Mouse (Mus musculus) mesoderm, embryonic 11.5 days (tissue): Measurements from ENCODE around the gene Flnb.

Source experiments
- DNase-seq: peaks from one replicate; pipeline ENCODE4 v3.0.0-alpha.2; 2012; ENCODE audit warnings: low read depth, low spot score

The Flnb gene

DNA sequence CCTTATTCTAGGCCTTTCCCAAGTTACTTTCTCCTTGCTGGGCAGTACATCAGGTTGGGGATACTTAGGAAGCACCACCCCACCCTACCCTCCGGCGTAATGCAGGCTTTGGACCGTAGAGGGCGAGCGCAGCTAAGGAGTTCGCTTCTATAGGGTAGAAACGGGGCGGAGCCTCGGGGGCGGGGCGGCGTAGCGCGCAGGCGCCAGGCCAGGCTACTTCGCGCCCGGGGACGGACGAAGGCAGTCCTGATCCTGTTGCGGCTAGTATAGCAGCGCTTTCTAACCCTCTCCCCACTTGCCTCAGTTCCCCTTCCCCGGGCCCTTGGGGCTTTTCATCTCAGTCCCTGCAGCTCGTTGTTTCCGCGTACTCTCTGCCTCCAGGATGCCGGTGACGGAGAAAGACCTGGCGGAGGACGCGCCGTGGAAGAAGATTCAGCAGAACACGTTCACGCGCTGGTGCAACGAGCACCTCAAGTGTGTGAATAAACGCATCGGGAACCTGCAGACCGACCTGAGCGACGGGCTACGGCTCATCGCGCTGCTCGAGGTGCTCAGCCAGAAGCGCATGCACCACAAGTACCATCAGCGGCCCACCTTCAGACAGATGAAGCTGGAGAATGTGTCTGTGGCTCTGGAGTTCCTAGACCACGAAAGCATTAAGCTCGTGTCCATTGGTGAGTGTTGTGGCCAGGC, at the start of gene Flnb:
TSS of gene Flnb (plus strand) at position 188 of the 693 bp plus-strand sequence.
- DNase-seq: peak; percentile 96

DNA sequence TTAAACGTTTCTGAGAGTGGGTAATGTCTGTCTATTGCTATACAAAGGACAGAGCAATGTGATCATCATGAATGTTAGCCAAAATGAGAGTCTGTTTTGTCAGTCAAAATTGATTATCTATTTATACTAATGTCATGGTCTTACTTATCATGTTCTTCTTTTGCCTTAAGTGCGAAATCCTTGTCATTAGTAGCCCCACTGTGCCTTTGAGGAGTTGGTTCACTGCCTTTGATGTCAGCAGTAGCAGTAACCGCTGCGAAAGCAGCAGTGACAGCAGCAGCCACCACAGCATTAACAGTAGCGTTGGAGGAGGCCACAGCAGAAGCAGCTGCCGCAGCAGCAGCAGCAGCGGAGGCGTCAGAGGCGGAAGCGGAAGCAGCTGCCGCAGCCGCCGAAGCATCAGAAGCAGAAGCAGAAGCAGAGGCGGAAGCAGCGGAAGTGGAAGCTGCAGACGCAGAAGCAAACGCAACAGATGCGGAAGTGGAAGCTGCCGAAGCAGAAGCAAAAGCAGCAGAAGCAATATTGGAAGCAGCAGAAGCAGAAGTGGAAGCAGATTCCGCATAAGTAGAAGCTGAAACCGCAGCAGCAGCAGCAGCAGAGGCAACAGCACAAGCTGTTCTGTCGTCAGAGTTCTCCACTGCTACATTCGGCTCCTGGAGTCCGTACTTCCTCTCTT, 43.9 kb upstream of the Flnb start:
- no peak for DNase-seq

DNA sequence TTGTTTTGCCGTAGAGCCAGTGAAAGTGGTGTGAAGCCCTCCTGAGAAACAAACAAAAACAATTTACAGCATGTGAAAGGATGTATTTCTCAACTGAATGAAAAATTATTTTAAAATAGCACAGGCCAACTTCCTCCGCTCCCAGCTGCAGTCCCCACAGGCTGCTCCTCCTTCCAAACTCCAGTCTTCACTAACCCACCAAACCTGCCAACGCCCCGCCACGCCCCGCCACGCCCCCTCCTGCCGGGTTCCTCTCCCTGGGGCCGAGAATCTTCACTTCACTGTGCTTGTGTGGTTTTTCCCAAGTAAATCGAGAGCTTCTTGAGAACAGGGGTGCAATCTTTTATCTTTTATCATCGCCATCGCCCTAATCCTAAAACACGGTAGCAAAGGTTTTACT, 31.7 kb upstream of the Flnb start:
- DNase-seq: no peak

DNA sequence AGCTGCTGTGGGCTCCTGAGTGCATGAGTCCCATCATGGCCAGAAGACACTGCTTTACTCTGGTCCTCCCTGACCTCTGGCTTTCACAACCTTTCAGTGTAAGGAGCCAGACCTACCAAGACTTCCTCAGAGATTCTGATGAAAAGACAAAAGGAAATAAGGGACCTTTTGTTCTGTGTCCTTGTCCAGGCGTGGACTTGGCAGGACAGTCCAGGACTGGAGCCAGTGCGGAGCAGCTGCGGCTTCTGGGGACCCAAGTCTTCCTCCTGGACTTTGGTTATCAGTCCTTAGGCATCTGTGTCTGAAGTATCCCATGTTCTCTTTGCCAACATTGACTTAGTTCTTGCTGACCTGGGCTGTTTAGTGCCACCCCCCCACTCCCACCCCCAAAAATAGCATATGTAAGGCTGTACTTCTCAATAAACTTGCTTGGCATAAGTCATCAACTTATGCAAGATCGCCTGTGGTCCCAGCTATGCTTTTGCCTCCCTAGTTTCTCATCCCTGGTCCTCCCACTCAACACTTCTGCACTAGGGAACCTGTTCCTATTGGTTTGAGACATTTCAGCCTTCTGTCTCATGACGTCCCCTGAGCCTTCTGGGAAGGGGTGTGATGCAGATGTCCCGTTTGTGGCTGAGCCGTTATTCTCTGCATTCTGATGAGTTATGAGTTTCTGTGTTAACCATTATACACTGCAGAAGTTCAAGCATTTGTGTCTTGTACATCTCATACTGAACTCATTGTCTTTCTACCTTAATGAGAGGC, 28.3 kb upstream of the Flnb start:
- no peak for DNase-seq

DNA sequence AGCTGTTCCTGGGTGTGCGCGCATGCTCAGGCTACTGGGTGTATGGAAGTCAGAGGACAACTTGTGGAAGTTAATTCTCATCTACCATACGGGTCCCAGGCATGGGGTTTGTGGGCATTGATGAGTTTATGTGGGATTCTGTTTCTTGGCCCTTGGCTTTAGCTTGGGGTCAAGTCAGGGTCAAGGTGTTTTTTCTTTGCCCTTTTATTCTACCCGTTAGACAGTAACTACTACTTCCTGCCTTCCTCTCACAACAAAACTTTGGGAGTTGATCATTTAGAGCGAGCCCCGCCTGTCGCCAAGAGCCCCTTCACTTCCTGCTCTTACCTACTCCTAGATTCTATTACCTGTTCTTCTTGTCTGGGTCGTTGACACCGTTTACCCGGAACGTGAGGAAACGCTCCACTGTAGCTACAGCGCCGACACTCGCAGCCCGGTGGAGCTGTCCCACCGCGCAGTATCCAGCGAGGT, 26.7 kb upstream of the Flnb start:
- no peak for DNase-seq

DNA sequence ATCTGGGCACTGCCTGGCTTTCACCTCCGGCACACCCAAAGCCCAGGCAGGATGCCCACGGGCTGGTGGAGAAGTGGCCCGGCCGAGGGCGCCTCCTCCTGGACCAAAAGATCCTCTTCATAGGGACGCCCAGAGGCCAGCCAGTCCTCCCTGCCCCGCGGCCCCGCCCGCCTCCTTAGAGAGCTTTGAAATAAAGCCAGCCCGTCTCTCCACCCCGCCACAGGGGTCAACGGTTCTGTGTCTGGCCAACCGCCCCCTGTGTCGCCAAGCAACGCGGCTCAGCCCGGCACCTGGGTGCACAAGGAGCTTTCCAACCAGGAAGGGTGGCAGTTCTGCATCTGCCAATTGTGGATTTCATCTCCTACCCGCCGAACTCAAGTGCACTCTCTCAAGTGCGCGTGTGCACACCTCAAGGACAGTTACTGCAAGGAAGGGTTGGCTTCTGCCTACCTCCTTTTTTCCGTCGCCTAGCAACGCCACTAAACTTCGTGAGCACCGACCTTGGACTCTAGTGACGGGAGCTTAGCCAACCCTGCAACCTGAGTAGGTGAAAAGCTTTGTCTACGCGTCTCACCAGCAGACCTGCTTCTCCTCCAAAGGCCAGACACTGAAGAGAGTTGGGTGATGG, 26.1 kb upstream of the Flnb start, which contains the start of gene Gm26661:
TSS of gene Gm26661 (plus strand) at position 56 of the 628 bp plus-strand sequence.
- DNase-seq: peak; percentile 58

DNA sequence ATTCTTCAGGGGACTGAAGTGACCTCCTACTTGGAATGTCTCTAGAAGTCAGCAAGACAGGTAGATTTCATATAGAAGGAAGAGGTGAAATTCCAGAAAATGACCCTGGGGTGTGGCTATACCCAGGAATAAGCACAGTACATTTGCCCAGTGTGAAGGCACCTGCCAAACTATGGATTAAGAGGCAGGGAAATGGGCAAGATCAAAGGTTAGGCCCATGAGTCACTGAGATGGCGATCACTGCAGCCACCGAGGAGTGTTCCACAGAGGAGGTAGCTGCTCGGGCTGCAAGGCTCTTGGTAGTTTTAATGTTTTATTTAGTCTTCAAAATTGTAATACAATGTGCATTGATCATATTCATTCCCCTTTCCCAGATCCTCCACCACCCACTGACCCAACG, 21.8 kb upstream of the Flnb start:
- no peak for DNase-seq

DNA sequence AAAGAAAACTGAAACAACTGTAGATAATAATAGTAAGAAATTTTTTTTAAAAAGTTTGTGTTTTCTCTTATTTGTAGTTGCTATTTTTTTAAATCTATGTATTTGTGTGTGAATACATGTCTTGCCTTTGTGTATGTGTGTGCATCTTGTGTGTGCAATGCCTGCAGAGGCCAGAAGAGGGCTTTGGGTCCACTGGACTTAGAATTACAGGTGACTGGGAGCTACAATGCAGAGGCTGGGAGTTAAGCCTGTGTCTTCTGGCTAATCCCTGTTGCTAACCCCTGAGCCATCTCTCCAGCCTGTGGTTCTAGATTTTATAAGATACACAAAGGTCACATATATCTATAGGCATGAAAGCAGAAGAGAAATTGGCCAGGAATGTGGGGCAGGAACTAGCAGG, 17.1 kb upstream of the Flnb start:
- DNase-seq: no peak

DNA sequence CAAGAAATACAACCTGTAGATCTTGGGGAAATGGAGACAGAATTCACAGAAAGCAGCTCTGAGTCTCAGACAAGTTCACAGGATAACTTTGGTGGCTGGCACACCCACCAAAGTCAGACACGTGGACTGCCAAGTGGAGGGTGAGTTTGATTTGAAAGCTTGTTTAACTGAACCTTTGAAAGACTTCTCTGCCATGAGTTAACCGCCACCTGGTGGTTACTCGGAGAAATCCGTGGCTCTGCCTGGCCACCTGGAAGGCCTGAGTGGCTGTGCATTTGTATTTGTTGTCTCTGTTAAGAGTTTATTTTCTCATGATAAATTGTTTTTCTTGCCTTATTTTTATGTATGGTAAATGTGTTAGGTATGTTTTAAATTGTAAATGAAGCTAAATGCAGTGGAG, 15.9 kb upstream of the Flnb start:
- no peak for DNase-seq

DNA sequence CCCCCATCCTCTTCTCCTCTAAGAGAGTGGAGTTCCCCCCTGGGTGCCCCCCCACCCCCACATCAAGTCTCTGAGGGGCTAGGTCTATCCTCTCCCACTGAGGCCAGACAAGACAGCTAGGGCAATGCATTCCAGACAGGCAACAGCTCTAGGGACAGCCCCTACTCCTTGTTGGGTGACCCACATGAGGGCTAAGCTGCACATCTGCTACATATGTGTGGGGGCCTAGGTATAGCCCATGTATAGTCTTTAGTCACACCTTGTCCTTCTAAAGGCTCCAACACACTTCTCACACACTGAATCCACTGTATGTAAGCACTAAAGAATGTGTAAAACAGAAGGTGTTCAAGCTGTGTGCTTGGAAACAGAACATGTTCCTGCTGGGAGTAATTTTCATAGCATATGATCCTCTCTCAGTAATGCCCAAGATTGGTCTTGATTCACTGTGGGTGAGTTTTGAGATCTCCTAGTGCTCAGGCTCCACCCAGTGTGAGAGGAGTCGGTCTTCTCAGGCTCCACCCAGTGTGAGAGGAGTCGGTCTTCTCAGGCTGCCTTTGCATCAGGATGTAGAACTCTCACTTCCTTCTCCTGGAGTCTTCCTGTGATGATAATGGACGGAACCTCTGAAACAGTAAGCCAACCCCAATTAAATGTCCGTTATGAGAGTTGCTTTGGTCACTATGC, 13.7 kb upstream of the Flnb start:
- DNase-seq: no peak

DNA sequence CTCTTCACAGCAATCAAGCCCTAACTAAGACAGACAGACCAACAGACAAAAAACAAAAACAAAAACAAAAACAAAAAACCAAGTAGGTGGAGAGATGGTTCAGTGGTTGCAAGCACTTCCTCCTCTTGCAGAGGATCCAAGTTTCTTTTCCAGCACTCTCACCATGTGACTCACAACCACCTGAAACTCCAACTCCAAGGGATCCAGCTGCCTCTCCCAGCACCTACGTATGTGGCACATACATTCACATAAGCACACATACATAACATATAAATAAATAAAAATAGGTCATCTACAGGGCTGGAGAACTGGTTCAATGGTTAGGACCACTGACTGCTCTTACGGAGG, 13.2 kb upstream of the Flnb start:
- DNase-seq: no peak

DNA sequence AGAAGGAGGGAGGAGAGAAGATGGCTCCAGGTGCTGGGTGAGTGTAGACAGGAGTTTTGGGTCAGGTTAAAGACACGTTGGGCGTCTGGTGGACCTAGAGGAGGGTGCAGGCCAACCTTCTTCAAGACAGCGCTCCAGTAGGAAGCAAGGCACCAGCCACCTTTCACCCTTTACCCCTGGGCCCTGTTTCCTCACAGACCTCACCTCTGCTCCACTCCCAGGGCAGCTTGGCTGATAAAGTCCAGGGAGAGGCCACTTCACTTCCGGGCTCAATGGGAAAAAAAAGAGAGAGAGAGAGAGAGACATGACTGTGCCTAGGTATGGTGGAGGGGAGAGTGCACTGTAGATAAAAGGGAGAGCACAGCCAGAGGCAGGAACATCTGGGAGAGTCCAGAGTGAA, 10.0 kb upstream of the Flnb start:
- no peak for DNase-seq

DNA sequence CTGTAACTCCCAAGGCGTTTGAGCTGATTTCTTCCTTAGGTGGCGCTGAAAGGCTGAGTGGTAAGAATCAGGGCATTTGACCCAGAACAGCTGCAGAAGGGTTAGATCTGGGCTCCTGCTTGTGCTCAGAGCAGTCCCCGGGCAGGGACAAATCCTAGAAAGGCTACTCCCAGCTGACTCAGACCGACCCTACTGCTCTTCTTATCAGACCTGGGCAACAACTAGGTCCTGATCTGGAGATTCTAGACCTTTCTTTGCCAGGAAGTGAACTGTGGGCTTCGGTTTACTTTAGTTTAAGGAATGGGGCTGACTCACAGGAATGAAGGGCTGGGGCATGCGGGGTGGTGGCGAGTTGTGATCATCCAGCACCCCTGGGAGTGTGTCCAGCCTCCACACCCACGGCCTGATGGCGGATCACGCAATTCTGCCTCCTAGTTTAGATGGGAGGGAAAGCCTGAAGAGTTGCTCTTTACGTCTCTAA, 9.2 kb upstream of the Flnb start:
- no peak for DNase-seq

DNA sequence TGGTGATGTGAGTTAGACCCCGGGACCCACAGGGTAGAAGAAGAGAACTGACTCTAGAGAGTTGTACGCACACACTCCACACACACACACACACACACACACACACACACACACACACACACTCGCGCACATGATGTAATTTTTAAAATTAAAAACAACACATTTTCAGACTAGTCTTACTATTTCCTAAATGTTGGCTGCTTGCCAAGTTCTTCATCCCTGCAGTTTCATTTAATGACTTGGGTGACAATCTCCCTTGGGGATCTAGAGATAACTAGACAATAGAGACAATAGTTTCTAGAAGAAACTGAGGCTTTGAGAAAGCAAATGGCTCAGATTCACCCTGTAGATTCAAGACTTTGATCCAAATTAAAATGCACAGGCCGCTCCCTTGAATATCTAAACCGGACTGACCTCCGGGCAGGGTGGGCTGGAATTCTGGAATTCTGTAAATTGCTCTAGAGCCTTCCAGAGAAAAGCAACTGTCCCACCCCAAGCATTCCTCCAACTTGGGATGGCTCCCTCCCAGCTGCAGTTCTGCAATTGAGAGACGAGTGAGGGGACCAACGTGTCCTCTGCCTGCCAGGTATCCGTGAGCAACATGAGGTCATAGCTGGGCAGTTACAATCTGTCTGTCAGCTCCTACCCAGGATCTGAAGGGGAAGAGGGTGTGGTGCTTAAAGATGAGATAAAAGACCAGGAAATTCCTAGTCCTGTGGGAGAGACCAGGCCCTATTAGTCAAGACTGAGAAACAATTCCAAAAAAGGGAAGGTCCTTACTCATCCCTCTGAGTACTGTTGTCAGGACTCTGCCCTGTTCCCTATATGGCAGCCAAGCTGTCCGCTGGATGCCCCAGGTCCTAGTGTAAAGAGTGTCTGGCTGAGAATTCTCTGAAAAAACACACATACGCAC, 8.5 kb upstream of the Flnb start:
- no peak for DNase-seq

DNA sequence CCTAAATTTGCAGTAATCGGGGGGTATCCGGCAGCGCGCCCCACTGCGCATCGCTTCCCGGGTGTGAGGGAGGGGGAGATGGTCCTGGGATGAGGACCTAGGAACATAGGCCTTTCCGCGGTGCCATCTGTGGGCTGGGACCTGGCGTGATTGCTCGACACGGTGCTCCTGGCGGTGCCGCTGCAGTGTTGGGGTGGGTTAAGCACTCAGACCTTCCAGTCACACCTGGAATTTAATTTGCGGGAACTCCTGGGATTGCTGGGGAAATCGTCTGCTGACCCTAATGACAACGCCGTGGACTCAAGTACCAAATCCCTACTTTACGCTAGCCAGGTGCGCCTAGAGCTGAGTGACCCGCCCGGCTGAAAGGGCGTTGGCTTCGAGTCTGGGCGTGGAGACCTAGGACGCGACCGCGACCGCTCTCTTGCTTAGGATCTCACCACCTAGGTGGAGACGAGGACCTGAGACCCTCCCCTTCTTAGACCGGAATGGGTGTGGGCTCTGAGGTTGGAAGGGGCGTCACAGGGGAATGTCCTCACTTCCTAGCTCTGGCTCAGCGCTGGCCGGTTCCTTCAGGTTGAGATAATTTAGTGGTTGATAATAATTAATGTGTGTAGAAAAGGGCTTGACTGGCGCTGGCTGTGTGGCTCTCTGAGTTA, 835 bp downstream of the Flnb start:
- DNase-seq: no peak

DNA sequence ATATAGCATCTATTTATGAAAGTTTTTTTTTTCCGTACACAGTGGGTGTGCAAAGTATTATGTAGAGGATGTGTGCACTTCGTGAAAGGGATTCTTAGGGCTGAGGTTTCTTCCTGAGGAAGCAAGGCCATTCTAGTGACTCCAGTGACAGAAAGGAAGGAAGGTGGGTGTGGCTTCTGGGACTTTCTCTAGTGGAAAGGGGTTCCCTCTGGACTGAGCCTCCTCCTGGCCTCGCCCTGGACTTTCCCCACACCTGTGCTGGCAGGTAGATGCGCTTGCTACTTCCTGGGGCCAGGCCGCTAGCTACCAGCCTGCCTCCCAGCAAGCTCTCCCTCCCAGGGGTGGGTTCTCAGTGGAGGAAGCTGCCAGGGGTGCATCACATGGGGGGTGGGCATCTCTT, 1.7 kb downstream of the Flnb start:
- no peak for DNase-seq

DNA sequence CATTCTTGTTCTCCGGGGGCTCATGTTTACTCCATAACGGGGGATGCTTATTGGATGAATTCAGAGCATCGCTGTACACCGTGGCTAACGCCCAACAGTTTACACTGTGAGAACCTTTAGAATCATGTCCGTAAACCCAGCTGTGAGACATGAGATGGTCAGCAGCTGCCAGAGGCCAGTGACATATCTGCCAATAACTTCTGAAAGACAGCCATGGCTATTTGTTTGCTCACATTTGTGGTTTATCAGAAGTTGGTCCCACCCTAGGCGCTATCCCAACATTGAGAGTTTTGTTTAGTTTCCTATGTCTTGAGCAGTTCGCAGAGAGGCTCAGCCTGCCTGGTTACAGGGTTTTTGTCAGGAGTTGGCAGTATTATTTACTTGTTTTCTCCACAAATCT, 3.6 kb downstream of the Flnb start:
- no peak for DNase-seq

DNA sequence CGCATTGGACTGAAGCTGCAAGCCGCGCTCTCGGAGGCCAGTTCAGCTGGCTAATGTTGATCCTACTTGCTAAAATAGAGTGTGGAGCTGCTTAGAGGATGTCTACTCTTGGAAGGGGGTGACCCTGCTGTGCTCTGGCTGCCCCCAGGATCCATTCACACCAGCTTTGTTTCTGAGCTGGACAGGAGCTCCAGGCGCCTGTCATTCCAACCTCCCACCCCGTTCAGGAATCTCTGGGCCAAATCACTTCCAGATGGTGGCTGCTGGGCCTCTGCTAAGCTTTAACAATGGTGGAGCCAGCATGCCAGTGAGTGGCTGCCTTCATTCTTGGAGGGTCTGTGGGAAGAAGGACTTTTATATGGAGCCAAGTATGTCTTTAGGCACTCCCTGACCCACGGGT, 4.9 kb downstream of the Flnb start:
- peak; percentile 87 for DNase-seq

DNA sequence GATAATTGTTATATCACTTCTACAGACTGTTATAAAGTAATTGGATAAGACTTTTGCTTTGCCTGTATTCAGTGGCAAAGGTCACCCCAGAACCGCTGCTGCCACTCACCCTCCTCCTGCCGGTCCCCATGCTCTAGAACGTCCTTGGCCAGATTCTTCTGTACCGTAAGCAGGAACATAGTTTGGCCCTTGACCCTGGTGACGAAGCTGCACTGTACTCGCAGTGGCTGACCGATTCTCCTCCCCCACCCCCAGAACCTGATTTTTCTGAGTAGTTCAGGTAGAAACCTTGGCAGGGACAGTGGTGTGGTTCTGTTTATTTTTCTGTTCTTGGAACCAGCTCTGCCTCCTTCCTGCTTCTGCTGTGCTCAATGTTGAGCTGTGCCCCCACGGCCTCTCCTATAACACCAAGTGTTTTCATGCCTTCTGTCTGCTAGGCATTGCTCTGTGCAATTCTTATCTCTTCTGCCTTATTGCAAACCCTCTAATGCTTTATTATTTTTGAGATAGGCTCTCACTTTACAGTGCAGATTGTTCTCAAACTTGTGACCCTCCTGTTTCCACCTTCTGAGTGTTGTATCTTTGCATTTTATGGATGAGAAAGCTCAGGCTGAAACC, 7.0 kb downstream of the Flnb start:
- no peak for DNase-seq
